Mouse (Mus musculus) E14TG2a.4 (cell line): ENCODE results near the gene Gja8.

Experiments
- H3K27me3 ChIP-seq: 2 replicates; pipeline ENCODE4 v1.6.1; 2014; ENCODE audit warnings: low read length, control low read depth; ENCODE audit not compliant: insufficient read depth
- H3K36me3 ChIP-seq: 2 replicates; pipeline ENCODE4 v1.6.1; 2014; ENCODE audit warnings: low read length, control low read depth; ENCODE audit not compliant: insufficient read depth
- H3K4me1 ChIP-seq: replicated peaks from 2 replicates; pipeline ENCODE4 v1.6.1; 2014; ENCODE audit warnings: low read depth, low read length, control low read depth
- H3K4me3 ChIP-seq: replicated peaks from 2 replicates; pipeline ENCODE4 v1.5.1; 2014; ENCODE audit warnings: mild to moderate bottlenecking, low read length
- H3K9me3 ChIP-seq: 2 replicates; pipeline ENCODE4 v1.6.1; 2014; ENCODE audit warnings: low read length, control low read depth
- CTCF ChIP-seq: conservative IDR thresholded peaks from 2 replicates; pipeline ENCODE4 v1.5.1; 2014; ENCODE audit warnings: low read length
- NANOG ChIP-seq: IDR thresholded peaks from 2 replicates; pipeline ENCODE4 v1.6.1; 2014; ENCODE audit warnings: borderline replicate concordance, low read length, mixed read lengths
- POU5F1 ChIP-seq: IDR thresholded peaks from 2 replicates; pipeline ENCODE4 v1.6.1; 2014; ENCODE audit warnings: low read length, borderline replicate concordance

Gja8 gene

DNA sequence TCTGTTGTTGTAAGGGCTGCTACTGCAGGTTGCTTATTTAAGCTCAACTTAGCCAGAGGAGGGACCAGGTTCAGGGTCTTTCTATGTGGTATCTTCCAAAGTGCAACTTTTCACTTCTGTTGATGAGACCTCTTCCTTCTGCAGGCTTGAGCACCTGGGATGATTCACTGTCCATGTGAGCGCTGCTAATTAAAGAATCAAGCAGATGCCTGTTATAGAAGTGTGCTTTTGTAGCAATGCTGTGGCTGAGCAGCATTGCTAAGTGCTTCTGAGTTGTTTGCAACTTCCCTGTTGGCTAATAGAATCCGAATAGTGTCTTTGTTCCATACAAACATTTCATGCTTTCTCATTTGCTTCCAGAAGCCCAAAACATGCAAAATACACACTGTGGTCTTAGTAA, 55.5 kb downstream of the Gja8 start:
- Histone ChIP-seq H3K36me3 (peaks cover 76% of the 10 kb centered on the region), H3K27me3 (no peaks in the 10 kb centered on the region), H3K9me3 (no peaks in the 10 kb centered on the region), H3K4me1 (0 out of 2 replicates have a peak, but pooled peaks cover 2% of the 10 kb centered on the region), H3K4me3 (no peak overlapping the region)
- no peak for TF ChIP-seq CTCF

DNA sequence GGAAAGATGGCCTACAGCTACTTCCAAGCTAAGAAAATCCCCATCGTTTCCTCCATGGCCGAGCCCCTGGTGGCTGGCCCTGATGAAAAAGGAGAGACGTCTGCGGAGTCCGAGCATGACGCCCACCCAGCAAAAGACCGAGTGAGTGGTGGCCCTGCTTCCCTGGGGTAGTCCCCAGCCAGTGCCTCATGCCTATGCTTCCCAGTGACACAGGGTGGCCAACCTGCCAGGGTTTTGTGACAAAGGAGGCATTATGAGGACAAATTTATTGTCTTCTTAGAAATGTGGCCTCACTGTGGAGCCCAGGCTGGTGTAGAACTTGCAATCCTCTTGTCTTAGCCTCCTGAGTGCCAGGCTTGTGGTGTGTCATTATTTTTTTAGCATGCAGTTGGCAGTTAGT, 56.7 kb downstream of the Gja8 start:
- H3K4me1 ChIP-seq: 0 out of 2 replicates have a peak, but pooled peaks cover 2% of the 10 kb centered on the region
- no peaks in the 10 kb centered on the region for H3K9me3 ChIP-seq
- H3K4me3 ChIP-seq: no peak overlapping the region
- H3K36me3 ChIP-seq: peaks cover 65% of the 10 kb centered on the region
- TF ChIP-seq POU5F1: no peak
- no peak for TF ChIP-seq CTCF
- no peaks in the 10 kb centered on the region for H3K27me3 ChIP-seq

DNA sequence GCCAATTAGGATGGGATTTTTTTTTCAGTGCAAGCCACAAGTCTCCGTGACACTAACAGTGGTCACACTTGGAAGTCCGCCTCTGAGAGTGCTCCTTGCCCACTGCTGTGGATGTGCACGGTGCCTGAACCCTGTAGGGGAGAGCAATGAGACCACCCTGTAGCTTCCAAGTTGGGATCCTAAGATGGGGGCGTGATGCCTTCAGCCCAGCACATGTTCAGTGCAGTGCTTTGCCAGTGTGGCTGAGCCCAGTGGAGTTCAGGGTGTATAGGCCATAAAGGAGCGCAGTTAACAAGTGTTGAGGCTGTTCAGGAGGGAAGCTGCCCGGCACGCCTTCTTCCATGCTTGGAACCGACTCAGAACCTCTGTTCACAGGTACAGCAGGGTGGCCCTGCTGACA, 57.3 kb downstream of the Gja8 start:
- H3K36me3 ChIP-seq: peaks cover 60% of the 10 kb centered on the region
- no peaks in the 10 kb centered on the region for H3K27me3 ChIP-seq
- H3K4me1 ChIP-seq: 0 out of 2 replicates have a peak, but pooled peaks cover 2% of the 10 kb centered on the region
- H3K4me3 ChIP-seq: no peak overlapping the region
- H3K9me3 ChIP-seq: no peaks in the 10 kb centered on the region
- TF ChIP-seq CTCF (no peak), POU5F1 (no peak), NANOG (no peak)

DNA sequence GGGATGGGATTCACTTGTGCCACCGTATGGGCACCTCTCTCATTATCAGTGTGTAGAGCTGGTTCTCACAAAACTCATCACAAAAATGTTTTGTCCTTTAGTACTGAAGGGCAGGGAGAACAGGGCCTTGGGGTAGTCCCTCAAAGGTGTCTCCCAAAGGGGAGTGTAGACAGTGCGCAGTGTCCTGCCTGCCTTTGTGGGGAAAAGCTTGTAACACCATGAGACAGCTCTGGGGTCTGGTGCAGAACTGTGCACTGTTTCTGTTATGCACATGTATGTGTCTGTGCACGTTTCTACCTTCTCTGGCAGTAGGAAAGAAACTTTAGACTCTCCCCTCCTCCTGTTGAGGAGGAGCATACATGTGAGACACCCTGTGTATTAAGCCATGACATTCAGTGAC, 58.0 kb downstream of the Gja8 start:
- Histone ChIP-seq H3K4me3 (no peak overlapping the region), H3K36me3 (peaks cover 53% of the 10 kb centered on the region), H3K9me3 (no peaks in the 10 kb centered on the region), H3K27me3 (no peaks in the 10 kb centered on the region), H3K4me1 (0 out of 2 replicates have a peak, but pooled peaks cover 2% of the 10 kb centered on the region)
- no peak for TF ChIP-seq NANOG
- no peak for TF ChIP-seq POU5F1
- no peak for TF ChIP-seq CTCF
